Mouse (Mus musculus) heart, adult 2 months (tissue): ENCODE measurements around the gene 4930455H04Rik.

Experiments
- CTCF ChIP-seq: fragments of 200-600 bp; IDR thresholded peaks from 2 replicates; pipeline ENCODE4 v1.8.1; 2022; ENCODE audit warnings: antibody characterized with exemption, mild to moderate bottlenecking, moderate library complexity
- EP300 ChIP-seq: fragments of 200-500 bp; IDR thresholded peaks from 2 replicates; pipeline ENCODE4 v1.6.1; 2011; ENCODE audit warnings: low read depth, low read length, control low read depth; ENCODE audit not compliant: insufficient read depth
- POLR2A ChIP-seq: fragments of 200-500 bp; IDR thresholded peaks from 2 replicates; pipeline ENCODE4 v1.6.1; 2011; ENCODE audit warnings: mild to moderate bottlenecking, low read depth, low read length, control low read depth; ENCODE audit not compliant: insufficient read depth

GRCm38 (mm10) chr3:116991180-116991579 is 23.1 kb downstream of the 4930455H04Rik start:
- TF ChIP-seq CTCF (no peak), EP300 (no peak), POLR2A (no peak)
